Mouse (Mus musculus) hematopoietic stem cell, adult 5-6 weeks (primary cell): Measurements from ENCODE around the gene Adra2c. TPM values are rescaled to one million over a fixed set of nuclear protein-coding genes. Genes with fewer than 3 reads are reported as not detected.

ENCODE experiments used
- ATAC-seq, 2 experiments: fragments of 125-278 bp in 1 of 2; replicated peaks in 1 of 2; 2 replicates each; pipeline ENCODE4 v1.8.0; 2016 to 2017; ENCODE audit warnings: inconsistent platforms in 2 of 2, mild to moderate bottlenecking in 2 of 2, moderate number of reproducible peaks in 2 of 2, low read depth in 1 of 2, moderate TSS enrichment in 1 of 2; ENCODE audit not compliant: low FRiP score in 2 of 2, poor library complexity in 2 of 2, severe bottlenecking in 2 of 2, insufficient read depth in 1 of 2, low TSS enrichment in 1 of 2
- total RNA-seq: library from RNA; stranded (forward); fragments of 172-1452, 232-1000 nt; gene quantifications from 2 replicates; pipeline ENCODE4 v1.2.3, GENCODE M21; 2017

The Adra2c gene
- total RNA-seq, 1 experiment from 2014 or later = not detected

DNA sequence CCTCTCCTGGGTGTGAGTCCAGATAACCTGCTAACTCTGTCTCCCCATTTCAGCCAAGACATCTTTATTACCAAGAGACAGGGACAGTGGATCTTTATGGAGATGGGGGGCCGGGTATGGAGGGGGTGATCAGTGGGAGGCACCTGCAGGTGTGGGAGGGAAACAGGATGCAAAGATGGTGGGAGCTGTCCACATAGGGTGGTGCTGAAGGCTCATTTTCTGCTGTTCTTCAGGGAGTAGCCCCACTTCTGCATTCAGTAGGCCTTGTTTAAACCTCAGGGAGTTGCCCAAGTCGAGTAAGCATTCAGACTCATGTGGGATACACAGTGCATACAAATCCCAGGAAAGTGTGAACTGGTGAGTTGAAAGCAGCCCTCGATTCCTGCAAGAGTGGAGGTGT is 21.5 kb downstream of the Adra2c start:
- ATAC-seq = no peak

DNA sequence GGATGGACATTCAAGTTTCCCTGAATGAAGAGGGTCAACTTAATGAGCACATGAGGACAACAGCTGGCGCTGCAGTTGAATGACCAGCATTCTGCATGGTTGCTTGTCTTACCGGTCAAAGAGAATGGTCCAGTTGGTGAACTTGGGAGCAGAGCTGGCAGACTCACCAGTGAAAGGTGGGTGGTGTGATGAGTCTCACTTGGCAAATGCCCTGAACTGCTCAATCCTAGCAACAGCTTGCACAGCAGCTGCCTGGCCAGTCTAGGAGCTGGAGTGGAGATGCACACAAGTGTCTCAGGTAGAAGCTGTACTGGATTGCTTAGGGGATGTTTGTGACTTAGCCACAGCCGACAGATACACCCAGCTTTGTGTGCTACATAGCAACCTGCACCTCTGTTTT is 26.1 kb downstream of the Adra2c start:
- ATAC-seq = no peak

GRCm38 (mm10) chr5:35305332-35305731 is 27.2 kb downstream of the Adra2c start:
- no peak for ATAC-seq

DNA sequence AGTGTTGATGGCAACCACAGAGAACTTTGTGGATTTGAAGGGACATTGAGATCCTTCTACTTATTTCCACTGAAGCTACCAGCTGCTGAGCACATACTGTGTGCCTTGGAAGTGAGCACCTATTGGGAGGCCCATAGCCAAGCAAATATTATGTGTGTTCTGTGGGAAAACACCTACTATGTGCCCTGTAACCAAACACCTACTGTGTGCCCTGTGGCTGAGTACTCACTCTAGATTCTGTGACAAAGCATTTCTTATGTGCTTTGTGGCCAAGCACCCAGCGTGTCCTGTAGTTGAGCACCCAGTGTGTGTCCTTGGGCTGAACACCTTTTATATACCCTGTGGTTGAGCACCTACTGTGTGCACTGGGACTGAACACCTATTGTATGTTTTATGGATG is 28.6 kb downstream of the Adra2c start:
- ATAC-seq = no peak

GRCm38 (mm10) chr5:35309853-35310252 is 31.7 kb downstream of the Adra2c start:
- ATAC-seq = no peak

DNA sequence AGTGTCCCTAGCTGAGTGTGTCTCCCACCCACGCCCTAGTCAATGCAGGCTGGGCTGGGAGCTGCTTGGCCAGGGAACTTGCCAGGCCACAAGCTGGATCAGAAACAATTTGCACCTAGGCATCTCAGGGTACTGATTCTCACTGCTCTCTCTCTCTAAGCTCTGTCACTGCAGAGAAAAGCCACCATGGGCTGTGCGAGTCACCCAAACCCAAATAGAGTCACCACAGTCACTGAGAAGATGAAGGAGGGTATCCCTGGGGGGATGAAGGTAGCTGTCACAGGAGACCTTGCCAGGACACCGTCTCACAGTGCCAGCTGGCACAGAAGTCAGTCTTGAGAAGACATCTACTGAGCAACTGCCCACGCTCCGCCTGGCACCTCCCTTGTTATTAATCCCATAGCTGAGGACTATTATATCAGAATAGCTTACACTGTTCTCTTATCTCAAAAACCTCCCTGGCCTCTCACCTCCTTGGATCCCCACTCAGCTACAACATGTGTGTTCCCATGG is 33.7 kb downstream of the Adra2c start:
- no peak for ATAC-seq

DNA sequence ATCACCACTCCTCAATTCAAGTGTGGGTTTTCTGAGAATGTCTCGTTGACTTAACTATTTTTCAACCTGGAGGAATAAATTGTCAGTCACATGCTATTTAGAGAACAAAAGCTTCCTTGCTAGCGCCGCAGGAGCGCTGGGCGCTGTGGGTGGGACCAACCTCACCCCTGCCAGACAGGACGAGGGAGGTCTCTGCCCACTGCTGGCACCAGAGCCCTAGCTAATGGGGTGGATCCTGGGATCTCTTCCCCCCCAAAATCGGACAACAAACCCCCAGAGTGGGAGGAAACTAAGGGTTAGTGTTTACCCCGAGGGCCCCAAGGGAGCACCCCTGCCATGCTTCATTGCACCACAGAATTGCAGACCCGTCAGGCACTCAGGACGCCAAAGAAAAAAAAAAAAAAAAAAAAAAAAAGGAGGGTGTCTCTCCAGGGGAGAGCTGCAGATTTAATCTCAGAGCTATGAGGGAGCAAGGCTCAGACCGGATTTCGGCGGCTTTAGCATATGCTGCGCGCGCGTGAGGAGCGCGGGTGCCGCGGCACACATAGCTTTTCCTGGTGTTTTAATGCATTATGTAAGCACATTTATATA is 35.2 kb downstream of the Adra2c start:
- ATAC-seq = no peak

DNA sequence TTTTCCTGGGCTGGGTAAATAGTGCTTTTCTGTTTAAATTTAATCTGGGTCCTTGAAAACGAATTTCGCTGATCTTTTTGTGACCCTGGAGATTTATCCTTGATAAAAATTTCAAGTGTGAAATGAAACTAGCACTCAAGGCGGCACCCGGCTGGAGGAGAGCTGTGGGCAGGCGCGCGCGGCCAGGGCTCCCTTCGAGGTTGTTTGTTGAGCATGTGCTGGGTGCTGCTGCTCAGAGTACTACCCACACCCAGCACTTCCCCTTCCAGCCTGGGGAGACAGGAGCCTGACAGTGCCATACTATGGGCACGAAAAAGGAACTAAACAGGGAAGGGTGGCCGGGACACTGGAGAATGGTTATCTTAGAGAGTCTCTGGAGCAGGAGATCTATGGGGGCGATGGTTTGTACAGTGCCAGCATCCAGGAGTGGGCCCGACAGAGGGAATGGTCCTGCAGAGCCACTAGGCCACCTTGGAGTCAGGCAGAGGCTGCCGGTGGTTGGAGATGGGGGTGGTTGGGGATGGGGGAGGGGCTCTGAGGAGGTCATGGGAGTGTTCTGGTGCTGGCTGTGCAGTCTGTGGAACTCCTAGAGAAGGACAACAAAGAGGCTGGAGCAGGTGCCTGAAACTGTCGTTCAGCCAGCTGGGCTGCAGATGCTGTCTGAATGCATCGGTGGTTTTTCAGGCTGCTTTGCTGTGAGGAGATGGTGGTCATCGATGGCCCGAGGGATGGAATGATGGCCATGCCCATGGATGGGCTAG is 35.9 kb downstream of the Adra2c start:
- ATAC-seq = no peak

DNA sequence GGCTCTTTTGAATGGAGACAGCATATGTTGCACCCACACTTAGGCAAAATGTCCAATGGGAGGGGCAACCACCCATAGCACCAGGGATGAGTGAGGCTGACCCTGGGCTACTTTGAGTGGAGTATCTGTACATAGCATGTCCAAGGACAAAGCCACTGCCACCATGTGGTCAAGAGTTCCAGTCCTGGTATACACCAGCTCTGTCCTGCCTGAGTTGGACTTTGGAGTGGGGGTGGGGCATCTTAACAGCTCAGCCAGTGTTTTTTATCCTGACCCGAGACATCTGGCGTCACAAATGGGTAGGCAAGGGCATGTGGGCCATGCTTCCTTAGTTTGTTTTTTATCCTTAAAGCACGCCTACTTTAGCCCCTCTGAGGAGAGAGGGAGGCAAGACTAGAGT is 36.5 kb downstream of the Adra2c start:
- no peak for ATAC-seq

- no peak for ATAC-seq
These were observed 37.1 kb downstream of the Adra2c start for GRCm38 (mm10) chr5:35315204-35315603.

GRCm38 (mm10) chr5:35320650-35321049 is 42.5 kb downstream of the Adra2c start:
- no peak for ATAC-seq

DNA sequence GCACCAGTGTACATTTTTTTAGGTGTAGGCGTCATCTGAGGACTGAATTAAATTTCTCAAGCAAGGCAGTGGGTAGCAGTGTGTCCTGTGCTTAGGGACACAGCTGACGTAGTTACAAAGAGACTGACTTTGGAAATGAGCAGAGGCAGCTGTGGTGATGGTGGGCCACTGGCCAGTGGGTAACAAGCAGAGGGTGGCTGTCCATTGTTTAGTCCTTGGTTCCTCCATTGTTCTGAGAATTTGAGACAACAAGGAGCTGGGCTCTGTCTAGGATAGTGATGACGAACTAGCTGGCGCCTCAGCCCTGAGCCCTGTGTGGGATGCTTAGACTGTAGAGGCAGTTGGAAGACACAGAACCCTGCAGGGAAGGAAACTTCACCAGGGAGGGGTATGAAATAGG is 52.7 kb downstream of the Adra2c start:
- ATAC-seq = no peak

Other genes starting within 250 kb of the Adra2c start
- 2.9 and 6.1 TPM in 2 replicates for gene Hgfac, start 236.8 kb upstream of the Adra2c start, total RNA-seq
- gene Dok7, start 221.6 kb upstream of the Adra2c start, total RNA-seq = 0.31 TPM in 1 of 2 replicates, not detected in the other
- 67.4 and 68.4 TPM in 2 replicates for gene Lrpap1, start 172.6 kb upstream of the Adra2c start, total RNA-seq
- gene Hmx1, start 110.8 kb downstream of the Adra2c start, total RNA-seq = not detected in 2 replicates
- not detected in 2 replicates for gene Cpz, start 247.4 kb downstream of the Adra2c start, total RNA-seq